Mouse (Mus musculus): Measurements from ENCODE around the gene Zfr. TPM values are rescaled to one million over a fixed set of nuclear protein-coding genes. Genes with fewer than 3 reads are reported as not detected.

Zfr gene
- polyA plus RNA-seq, 2 experiments, result 91.6 to 160 TPM

GRCm38 (mm10) chr15:12203512-12204318 is 86.1 kb downstream of the Zfr start:
- no peaks in the 10 kb centered on the region for H3K9me3 ChIP-seq (ENCODE audit: control insufficient read depth, low read length)
- H3K4me2 ChIP-seq (replicated peaks; ENCODE audit: low read depth, low read length, severe bottlenecking), result peak overlapping the region; percentile 66
- DNase-seq (ENCODE audit: low spot score), result no peak
- H3K27ac ChIP-seq (replicated peaks; ENCODE audit: low read depth, low read length), result peak overlapping the region; percentile 90; the same call in 1 of the 2 replicates
- peak overlapping the region; percentile 93 for H3K4me3 ChIP-seq (replicated peaks; ENCODE audit: low read length)
- H3K4me1 ChIP-seq (ENCODE audit: control insufficient read depth, insufficient read depth, low read length), result peaks cover 20% of the 10 kb centered on the region
- no peaks in the 10 kb centered on the region for H3K27me3 ChIP-seq (ENCODE audit: control insufficient read depth, insufficient read depth, low read length)
- peak overlapping the region; percentile 56 for H3K9ac ChIP-seq (ENCODE audit: low read depth, low read length, severe bottlenecking)
- WGBS, result 15% methylated on average over 10 of the region's 10 CpGs
- no peak for ATAC-seq (ENCODE audit: low FRiP score, low read depth)
- no peak for TF ChIP-seq POLR2A (IDR thresholded peaks at IDR 0.05; ENCODE audit: borderline replicate concordance, extremely low read depth, insufficient read depth, insufficient read length)
- no peaks in the 10 kb centered on the region for H3K36me3 ChIP-seq (ENCODE audit: control insufficient read depth, insufficient read depth, low read length)

GRCm38 (mm10) chr15:12204319-12205159 is 86.9 kb downstream of the Zfr start, which contains the start of gene Mtmr12:
Gene Mtmr12 (plus strand): TSS chr15:12205028.
- peak; percentile 98 for ATAC-seq (ENCODE audit: low FRiP score, low read depth)
- Histone ChIP-seq H3K27ac (replicated peaks; ENCODE audit: low read depth, low read length) (peak within 1 kb of the TSS; percentile 90), H3K36me3 (ENCODE audit: control insufficient read depth, insufficient read depth, low read length) (no peaks in the 10 kb centered on the region), H3K4me1 (ENCODE audit: control insufficient read depth, insufficient read depth, low read length) (peaks cover 20% of the 10 kb centered on the region), H3K9ac (ENCODE audit: low read depth, low read length, severe bottlenecking) (peak within 1 kb of the TSS; percentile 91), H3K4me2 (replicated peaks; ENCODE audit: low read depth, low read length, severe bottlenecking) (peak within 1 kb of the TSS; percentile 66), H3K9me3 (ENCODE audit: control insufficient read depth, low read length) (no peaks in the 10 kb centered on the region), H3K4me3 (replicated peaks; ENCODE audit: low read length) (peak within 1 kb of the TSS; percentile 93), H3K27me3 (ENCODE audit: control insufficient read depth, insufficient read depth, low read length) (no peaks in the 10 kb centered on the region)
- 1% methylated on average over 37 of the region's 58 CpGs for whole genome bisulfite sequencing
- TF ChIP-seq POLR2A (IDR thresholded peaks at IDR 0.05; ENCODE audit: borderline replicate concordance, extremely low read depth, insufficient read depth, insufficient read length), result peak; percentile 61; the same call in 1 of the 2 replicates
- DNase-seq (ENCODE audit: low spot score), result peak; percentile 99

- DNase-seq (ENCODE audit: low spot score) (no peak), ATAC-seq (ENCODE audit: low FRiP score, low read depth) (peak; percentile 72)
- peak overlapping the region; percentile 91 for H3K9ac ChIP-seq (ENCODE audit: low read depth, low read length, severe bottlenecking)
- peaks cover 20% of the 10 kb centered on the region for H3K4me1 ChIP-seq (ENCODE audit: control insufficient read depth, insufficient read depth, low read length)
- WGBS, result under 1% methylated on average over 31 of the region's 73 CpGs
- peak overlapping the region; percentile 93 for H3K4me3 ChIP-seq (replicated peaks; ENCODE audit: low read length)
- H3K36me3 ChIP-seq (ENCODE audit: control insufficient read depth, insufficient read depth, low read length), result no peaks in the 10 kb centered on the region
- H3K27me3 ChIP-seq (ENCODE audit: control insufficient read depth, insufficient read depth, low read length), result no peaks in the 10 kb centered on the region
- no peak for TF ChIP-seq POLR2A (IDR thresholded peaks at IDR 0.05; ENCODE audit: borderline replicate concordance, extremely low read depth, insufficient read depth, insufficient read length)
- no peaks in the 10 kb centered on the region for H3K9me3 ChIP-seq (ENCODE audit: control insufficient read depth, low read length)
- H3K4me2 ChIP-seq (replicated peaks; ENCODE audit: low read depth, low read length, severe bottlenecking), result peak overlapping the region; percentile 64
- peak overlapping the region; percentile 90 for H3K27ac ChIP-seq (replicated peaks; ENCODE audit: low read depth, low read length)
Measured at GRCm38 (mm10) chr15:12205160-12205901, 87.7 kb downstream of the Zfr start.

- H3K27me3 ChIP-seq (ENCODE audit: control insufficient read depth, insufficient read depth, low read length), result no peaks in the 10 kb centered on the region
- peak overlapping the region; percentile 91 for H3K9ac ChIP-seq (ENCODE audit: low read depth, low read length, severe bottlenecking)
- H3K4me2 ChIP-seq (replicated peaks; ENCODE audit: low read depth, low read length, severe bottlenecking), result peak overlapping the region; percentile 64
- no peak for DNase-seq (ENCODE audit: low spot score)
- no peak for ATAC-seq (ENCODE audit: low FRiP score, low read depth)
- 39% methylated on average over 14 of the region's 14 CpGs for WGBS
- H3K27ac ChIP-seq (replicated peaks; ENCODE audit: low read depth, low read length), result no peak overlapping the region
- H3K36me3 ChIP-seq (ENCODE audit: control insufficient read depth, insufficient read depth, low read length), result no peaks in the 10 kb centered on the region
- H3K4me1 ChIP-seq (ENCODE audit: control insufficient read depth, insufficient read depth, low read length), result peaks cover 20% of the 10 kb centered on the region
- no peak for TF ChIP-seq POLR2A (IDR thresholded peaks at IDR 0.05; ENCODE audit: borderline replicate concordance, extremely low read depth, insufficient read depth, insufficient read length)
- peak overlapping the region; percentile 93 for H3K4me3 ChIP-seq (replicated peaks; ENCODE audit: low read length)
- no peaks in the 10 kb centered on the region for H3K9me3 ChIP-seq (ENCODE audit: control insufficient read depth, low read length)
Measured at GRCm38 (mm10) chr15:12205902-12206645, 88.4 kb downstream of the Zfr start.
